Mouse (Mus musculus) MEL (cell line): ENCODE results near the gene Lsp1.

ENCODE experiments used
- BHLHE40 ChIP-seq: IDR thresholded peaks from 2 replicates; pipeline ENCODE4 v1.6.1; 2012; ENCODE audit warnings: low read depth, mild to moderate bottlenecking, inconsistent platforms, low read length, improper control_type of control experiment, borderline replicate concordance
- CHD1 ChIP-seq: IDR thresholded peaks from 2 replicates; pipeline ENCODE4 v1.6.1; 2012; ENCODE audit warnings: low read depth, mild to moderate bottlenecking, inconsistent platforms, low read length, improper control_type of control experiment
- CTCF ChIP-seq, 3 experiments: IDR thresholded peaks in 2 of 3; conservative IDR thresholded peaks in 1 of 3; 2 replicates each; pipeline ENCODE4 v1.5.1; 2011 to 2012; ENCODE audit warnings: low read length in 3 of 3, low read depth in 2 of 3, mild to moderate bottlenecking in 2 of 3, improper control_type of control experiment in 1 of 3, inconsistent platforms in 1 of 3, mixed read lengths in 1 of 3, moderate library complexity in 1 of 3; ENCODE audit not compliant: control insufficient read depth in 1 of 3, insufficient read depth in 1 of 3, poor library complexity in 1 of 3, severe bottlenecking in 1 of 3
- EP300 ChIP-seq, 2 experiments: IDR thresholded peaks; 2 replicates each; pipeline ENCODE4 v1.6.1; 2011; ENCODE audit warnings: improper control_type of control experiment in 2 of 2, low read length in 2 of 2, low read depth in 1 of 2, mild to moderate bottlenecking in 1 of 2
- HCFC1 ChIP-seq: IDR thresholded peaks from 2 replicates; pipeline ENCODE4 v1.6.1; 2012; ENCODE audit warnings: low read depth, mild to moderate bottlenecking, inconsistent platforms, low read length, improper control_type of control experiment, moderate library complexity
- NRF1 ChIP-seq: IDR thresholded peaks from 2 replicates; pipeline ENCODE4 v1.6.1; 2014; ENCODE audit warnings: low read depth, mild to moderate bottlenecking, inconsistent platforms, low read length, improper control_type of control experiment, moderate library complexity; ENCODE audit not compliant: poor library complexity, insufficient read depth, severe bottlenecking
- POLR2A ChIP-seq, 2 experiments: IDR thresholded peaks; 2 replicates each; pipeline ENCODE4 v1.6.1; 2011 to 2012; ENCODE audit warnings: low read length in 2 of 2, mild to moderate bottlenecking in 2 of 2, control low read depth in 1 of 2, improper control_type of control experiment in 1 of 2, low read depth in 1 of 2, moderate library complexity in 1 of 2; ENCODE audit not compliant: control insufficient read depth in 1 of 2, insufficient read depth in 1 of 2, poor library complexity in 1 of 2
- SMC3 ChIP-seq: IDR thresholded peaks from 2 replicates; pipeline ENCODE4 v1.6.1; 2011; ENCODE audit warnings: low read depth, low read length, improper control_type of control experiment

DNA sequence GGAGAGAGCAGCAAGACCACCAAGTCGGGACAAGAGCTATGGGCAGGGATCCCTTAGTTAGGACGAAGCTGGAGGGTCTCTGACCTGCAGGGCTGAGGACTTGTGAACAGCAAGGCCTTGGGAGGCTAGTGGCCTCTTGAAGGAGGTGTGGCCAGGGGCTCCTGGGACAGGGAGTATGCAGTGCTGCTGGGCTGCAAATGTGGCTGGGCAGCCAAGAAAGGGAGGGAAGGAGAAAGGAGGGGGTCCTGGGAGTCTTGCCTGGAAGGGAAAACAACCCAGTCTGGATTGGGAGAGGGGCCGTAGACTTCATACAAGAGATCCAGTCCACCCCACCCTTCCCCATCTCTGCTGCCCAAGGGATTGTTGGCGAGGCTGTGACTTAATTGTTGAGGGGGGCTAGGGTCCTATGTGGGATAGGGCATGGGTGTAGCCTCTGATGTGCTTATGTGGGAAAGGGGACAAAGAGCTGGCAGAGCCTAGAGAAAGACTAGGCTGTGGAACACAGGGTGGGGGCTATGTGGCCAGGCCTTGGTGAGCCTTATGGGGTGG is 71.4 kb downstream of the Lsp1 start:
- no peak for TF ChIP-seq BHLHE40
- TF ChIP-seq CTCF (IDR thresholded peaks at IDR 0.05 in 2 of 3, conservative IDR thresholded peaks at IDR 0.05 in 1 of 3; ENCODE audit: control insufficient read depth in 1 of 3, insufficient read depth in 1 of 3, low read depth in 2 of 3, low read length in 3 of 3, poor library complexity in 1 of 3, severe bottlenecking in 1 of 3), result no peak
- no peak for TF ChIP-seq CHD1
- no peak for TF ChIP-seq SMC3
- TF ChIP-seq POLR2A (IDR thresholded peaks at IDR 0.05; ENCODE audit: control insufficient read depth in 1 of 2, insufficient read depth in 1 of 2, low read depth in 1 of 2, low read length in 2 of 2, poor library complexity in 1 of 2), result no peak
- no peak for TF ChIP-seq NRF1
- TF ChIP-seq HCFC1, result no peak
- TF ChIP-seq EP300 (IDR thresholded peaks at IDR 0.05; ENCODE audit: low read depth in 1 of 2, low read length in 2 of 2), result no peak
